Mouse (Mus musculus): ENCODE results near the gene Omt2b.

DNA sequence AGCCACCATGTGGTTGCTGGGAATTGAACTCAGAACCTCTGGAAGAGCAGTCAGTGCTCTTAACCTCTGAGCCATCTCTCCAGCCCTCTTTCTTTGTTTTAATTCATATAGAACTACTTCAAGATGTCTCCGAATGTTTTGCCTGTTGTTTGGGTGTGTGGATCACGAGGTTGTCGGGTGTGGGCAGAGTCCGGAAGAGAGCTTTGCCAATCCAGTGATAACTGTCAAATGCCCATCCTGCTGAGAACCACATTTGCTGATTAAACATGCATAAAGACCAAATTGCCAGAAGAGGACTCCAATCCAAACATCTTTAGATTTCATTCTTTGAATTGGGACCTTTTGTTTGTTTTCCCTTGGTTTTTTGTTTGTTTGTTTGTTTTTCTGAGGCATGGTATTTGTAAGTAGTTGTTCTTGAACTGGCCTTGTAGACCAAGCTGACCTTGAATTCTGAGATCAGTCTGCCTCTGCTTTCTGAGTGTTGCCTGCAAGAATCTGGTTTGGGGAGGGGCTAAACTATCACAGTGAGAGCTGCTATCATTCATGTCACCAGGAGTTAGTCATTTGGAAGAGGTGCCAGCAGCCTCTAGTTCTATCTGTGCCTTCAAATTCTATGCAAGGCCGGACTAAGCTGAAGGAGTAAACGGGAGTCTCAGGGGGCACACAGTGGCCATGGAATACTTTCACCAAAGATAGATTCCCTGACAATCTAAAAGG, 24.3 kb downstream of the Omt2b start:
- no peak for TF ChIP-seq CTCF (IDR thresholded peaks at IDR 0.05; ENCODE audit: borderline replicate concordance, control insufficient read depth, extremely low read depth, insufficient read depth, low read length, poor library complexity)
- no peak for TF ChIP-seq POLR2A (IDR thresholded peaks at IDR 0.05; ENCODE audit: control insufficient read depth, extremely low read depth, insufficient read depth, low read length, poor library complexity)
